Mouse (Mus musculus): ENCODE results near the gene Kir3dl1. TPM values are rescaled to one million over a fixed set of nuclear protein-coding genes. Genes with fewer than 3 reads are reported as not detected.

Gene Kir3dl1
- polyA plus RNA-seq (2017; shearing (Covaris generic)), result not detected

GRCm38 (mm10) chrX:136517699-136518098 lies at the start of gene Kir3dl1:
Gene Kir3dl1 (plus strand): TSS chrX:136517999.

DNA sequence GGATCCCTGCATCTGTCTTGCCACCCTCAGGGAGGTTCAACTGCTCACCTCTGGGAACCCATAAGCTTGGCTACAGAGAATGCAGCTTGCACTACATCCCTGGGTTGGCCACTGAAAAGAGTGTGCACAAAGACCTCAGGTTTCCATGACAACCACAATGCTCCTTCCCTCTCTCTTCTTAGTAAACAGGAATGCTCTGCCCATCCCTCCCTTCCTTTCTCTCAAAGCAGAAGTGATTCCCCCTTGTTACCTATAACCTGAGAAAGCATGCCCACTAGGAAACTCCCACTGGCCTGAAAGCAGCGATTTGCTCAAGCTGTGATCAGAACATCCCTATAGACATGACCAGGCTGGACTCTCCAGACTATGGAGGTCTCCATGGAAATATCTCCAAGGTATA lies 26.2 kb downstream of the Kir3dl1 start, which contains the start of gene Kir3dl2:
Gene Kir3dl2 (minus strand): TSS at position 101 of the 400 bp plus-strand sequence.

Other genes starting within 250 kb of the Kir3dl1 start
- 210 TPM for gene Bex3, start 247.7 kb upstream of the Kir3dl1 start, polyA plus RNA-seq (2017; shearing (Covaris generic))
- not detected for gene Kir3dl2, start 26.1 kb downstream of the Kir3dl1 start, polyA plus RNA-seq (2017; shearing (Covaris generic))
- gene Tceal3, start 72.8 kb downstream of the Kir3dl1 start, polyA plus RNA-seq (2017; shearing (Covaris generic)), result 1.8 TPM
- not detected for gene Tceal1, start 190.0 kb downstream of the Kir3dl1 start, polyA plus RNA-seq (2017; shearing (Covaris generic))
- gene Morf4l2, start 225.7 kb downstream of the Kir3dl1 start, polyA plus RNA-seq (2017; shearing (Covaris generic)), result 169 TPM

Measured in effector memory CD4-positive, alpha-beta T cell, adult 5 months (primary cell).